Mouse (Mus musculus) frontal cortex, postnatal 36 days (tissue): ENCODE measurements around the gene Wsb1.
"Not testable (repeated sequence)": the region's sequence is repeated elsewhere in the genome, so short reads cannot be mapped to it uniquely, and the experiment has no call there.

Experiments
- DNase-seq, 2 experiments: peaks; one replicate each; pipeline ENCODE4 v3.0.0; 2022; ENCODE audit warnings: low spot score in 2 of 2

The Wsb1 gene

DNA sequence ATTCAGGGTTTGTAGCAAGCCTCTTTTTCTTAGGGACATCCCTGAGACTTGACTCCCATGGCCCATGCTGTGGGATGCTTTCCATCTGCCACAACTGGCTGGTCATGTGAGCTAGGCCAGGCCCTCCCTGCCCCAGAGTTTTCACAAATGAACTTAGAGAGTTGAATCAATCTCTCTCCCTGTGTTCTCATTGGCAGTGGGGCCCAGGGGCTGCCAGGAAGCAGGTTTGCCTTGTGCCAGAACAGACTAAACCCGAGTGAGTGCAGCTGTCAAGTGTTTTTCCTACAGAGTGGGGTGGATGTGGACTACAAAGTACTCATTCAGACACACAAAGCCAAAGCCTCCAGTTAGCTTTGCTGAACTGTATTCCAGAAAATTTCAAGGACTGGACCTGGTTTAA lies 12.7 kb upstream of the Wsb1 start:
- no peak for DNase-seq

DNA sequence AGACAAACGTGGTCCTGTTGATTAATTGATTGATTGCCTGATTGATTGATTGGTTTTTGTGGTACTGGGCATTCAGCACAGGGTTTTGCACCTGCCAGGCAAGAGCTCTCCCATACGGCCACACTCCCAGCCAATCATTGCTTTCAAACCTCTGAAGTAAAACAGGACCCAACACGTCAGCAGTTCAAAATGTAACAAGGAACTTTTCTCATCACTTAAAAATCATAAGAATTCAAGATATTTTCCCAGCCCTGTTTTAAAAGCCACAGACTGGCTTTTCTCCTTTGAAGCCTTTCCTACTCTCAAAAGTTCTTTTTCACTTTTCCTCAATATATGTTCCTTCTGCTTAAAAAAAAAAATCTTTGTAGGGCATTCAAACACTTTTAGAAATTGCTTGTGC lies 9.9 kb upstream of the Wsb1 start:
- no peak for DNase-seq

DNA sequence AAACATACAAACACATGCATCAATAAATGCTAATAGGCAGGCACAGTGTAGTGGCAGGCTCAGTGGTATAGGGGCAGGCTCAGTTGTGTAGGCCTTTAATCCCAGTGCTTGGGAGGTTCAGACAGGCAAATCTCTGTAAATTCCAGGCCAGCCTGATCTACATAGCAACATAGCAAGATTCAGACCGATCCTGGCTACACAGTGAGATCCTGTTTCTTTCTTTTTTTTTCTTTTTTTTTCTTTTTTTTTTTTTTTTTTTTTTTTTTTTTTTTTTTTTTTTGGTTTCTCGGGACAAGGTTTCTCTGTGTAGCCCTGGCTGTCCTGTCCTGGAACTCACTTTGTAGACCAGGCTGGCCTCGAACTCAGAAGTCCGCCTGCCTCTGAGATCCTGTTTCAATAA lies 5.7 kb upstream of the Wsb1 start:
- not testable (repeated sequence) for DNase-seq

GRCm38 (mm10) chr11:79258738-79259137 lies 4.3 kb upstream of the Wsb1 start:
- no peak for DNase-seq

DNA sequence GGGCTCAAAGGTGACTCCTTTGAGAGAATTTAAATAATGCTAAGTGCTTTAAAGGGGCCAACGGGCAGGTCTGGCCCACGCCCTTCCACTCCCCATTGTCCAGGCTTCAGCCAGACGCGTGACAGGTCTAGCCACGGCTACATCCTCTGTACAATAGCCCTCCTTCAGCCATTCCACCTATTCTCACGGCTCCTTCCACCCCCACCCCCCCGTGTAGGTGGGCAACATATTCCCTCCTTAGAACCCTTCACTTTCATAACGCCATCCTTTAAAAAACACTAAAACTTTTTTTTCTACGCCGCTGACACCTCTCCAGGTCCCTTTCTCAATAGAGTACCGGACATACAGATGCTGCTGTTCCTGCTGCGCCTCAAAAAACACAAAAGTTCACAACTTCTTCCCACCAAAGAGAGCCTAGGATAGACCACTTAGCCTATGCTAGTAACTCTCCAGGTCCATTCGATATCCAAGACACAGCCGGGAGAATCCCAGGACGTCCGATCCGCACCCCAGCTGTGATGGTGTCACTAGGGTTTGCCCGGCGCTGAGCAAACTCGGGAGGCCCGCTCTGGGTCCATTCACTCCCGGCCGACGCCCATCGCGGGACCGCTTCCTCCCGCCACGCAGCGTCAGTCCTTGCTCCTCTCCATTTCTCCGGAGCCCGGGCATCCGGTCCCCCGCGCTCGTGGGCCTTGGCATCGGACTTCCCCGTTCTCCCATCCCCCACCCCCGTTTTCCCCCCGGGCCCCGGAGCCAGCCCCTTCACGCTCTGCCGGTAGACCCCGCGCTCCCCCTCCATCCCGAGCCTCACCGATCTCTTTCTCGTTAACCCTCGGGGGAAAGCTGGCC lies 705 bp downstream of the Wsb1 start:
- peak; percentile 42 to 51 for DNase-seq

DNA sequence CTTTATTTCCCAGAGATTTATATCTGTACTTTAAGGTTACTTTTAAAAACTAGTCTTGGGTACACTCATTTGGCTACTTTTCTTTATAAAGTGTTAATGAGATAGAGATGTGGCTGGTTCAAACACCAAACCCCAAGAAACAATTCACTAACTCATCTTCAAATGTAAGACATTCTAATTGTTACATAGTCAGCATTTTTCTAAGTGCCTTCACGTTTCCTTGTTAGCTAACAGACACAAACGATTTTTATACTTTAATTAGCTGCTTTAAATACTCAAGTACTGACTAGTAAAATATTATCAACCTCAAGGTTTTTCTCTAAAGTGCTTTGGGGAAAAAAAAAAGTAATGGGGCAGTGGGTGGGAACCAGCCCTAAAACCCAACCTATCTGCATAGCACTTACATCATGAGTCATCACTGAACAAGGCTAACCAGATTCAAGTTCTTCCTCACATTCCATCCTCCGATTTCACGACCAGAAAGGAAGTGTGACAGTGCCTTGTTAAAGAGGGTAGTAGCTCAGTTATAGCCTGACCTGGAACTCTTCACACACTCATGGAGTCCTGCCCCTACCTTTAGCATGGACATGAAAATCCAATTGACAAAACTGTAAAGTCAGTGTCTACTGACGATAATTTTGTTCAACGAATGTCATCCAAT lies 1.5 kb downstream of the Wsb1 start:
- no peak for DNase-seq

DNA sequence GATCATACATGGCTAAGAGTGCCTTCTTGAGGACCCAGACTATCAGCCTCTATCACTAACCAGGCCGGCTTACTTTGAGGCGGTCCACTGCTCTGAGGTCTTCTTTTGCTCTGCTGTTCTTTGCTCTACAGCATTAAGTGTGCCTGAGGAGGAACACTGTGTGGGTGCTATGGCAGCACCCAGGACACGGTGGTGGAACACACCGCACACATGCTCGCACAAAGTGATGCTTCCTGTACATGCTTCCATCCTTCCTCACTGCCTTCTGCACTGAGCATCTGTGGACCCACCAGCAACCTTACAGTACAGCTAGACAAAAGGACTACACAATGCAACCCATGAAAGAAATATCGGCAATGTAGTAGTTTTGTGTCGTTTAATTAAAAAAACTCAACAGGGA lies 15.4 kb downstream of the Wsb1 start:
- no peak for DNase-seq

GRCm38 (mm10) chr11:79238398-79238752 lies 16.1 kb downstream of the Wsb1 start:
- DNase-seq: no peak

GRCm38 (mm10) chr11:79237644-79238397 lies 16.6 kb downstream of the Wsb1 start:
- DNase-seq: no peak

DNA sequence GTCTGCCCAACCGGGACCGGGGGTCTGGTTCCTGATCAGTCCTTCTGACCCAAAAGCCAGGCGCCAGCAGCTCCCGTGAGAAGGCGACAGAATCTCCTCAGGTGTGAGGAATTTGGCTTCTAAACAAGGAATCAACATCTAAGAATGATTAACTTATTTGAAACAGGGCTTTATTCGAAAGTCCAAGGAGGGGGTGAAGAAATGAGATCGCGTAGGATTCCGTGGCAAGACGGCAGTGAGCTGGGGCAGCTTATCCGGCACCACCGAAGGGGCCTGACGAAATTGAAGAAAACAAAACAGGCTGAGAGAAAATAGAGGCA lies 24.3 kb downstream of the Wsb1 start:
- DNase-seq: no peak

DNA sequence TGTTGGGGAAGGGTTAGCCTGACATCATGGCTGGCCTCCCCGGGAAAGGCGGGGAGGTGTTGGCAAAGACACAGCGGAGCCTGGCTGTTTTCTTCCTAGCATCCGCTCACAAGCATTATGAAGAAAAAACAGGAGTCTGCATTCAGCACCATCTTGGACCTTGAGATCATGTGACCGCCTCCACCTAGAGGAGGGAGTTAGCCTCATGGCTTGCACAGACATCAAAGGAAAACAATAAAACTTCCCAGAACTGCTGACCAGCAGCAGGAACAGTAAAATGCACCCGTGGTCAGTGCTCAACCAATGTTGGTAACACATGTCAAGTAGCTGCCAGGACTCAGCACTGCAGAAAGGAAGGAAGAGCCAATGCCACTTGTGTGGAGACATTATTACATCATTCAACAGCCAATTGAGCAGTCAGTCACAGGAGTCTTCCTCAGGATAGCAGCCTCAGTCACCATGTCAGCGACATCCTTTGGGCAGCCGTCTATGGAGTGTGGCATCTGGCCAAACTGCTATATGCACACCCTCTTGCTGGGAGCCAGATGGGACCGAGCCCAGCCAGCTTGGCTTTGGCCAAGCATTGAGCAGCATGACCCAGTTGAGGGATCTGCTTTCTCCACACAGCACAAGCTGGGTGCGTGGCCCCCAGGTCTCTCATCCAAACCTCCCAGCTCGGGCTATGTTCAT lies 24.8 kb downstream of the Wsb1 start:
- no peak for DNase-seq

DNA sequence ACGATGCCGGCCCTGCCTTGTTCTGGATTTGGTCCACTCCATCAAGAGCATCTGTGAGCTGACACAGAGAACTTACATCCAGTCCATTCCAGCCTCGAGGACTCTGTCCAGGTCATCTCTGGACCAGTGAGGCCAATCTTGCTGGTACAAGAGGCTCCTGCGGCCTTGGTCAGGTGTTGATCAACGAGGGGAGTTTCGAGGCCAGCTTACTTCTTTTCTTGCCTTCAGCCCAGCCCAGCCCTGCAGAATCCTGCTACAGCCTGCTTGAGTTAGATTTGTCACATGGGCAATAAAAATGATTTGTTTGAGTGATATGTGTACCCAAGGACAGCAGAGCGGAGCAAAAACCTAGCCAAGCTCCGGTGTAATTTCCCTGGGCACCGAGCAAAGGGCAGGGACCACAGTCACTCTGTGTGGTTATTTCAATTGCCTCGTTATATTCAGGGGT lies 25.4 kb downstream of the Wsb1 start:
- DNase-seq: no peak

DNA sequence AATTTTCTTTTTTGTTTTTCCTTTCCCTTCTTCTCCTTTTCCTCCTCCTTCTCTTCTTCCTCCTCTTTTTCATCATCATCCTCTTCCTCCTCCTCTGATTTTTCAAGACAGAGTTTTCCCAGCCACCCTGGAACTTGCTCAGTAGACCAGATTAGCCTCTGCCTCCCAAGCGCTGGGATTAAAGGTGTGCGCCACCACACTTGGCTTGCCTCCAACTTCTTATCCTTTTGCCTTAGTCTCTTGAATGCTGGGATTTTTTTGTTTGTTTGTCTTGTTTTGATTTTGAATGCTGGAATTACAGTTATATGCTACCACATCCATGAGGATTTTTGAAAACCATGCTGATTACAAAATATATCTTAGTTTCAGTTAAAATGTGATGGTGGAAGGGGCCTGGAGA lies 26.4 kb downstream of the Wsb1 start:
- DNase-seq: no peak

DNA sequence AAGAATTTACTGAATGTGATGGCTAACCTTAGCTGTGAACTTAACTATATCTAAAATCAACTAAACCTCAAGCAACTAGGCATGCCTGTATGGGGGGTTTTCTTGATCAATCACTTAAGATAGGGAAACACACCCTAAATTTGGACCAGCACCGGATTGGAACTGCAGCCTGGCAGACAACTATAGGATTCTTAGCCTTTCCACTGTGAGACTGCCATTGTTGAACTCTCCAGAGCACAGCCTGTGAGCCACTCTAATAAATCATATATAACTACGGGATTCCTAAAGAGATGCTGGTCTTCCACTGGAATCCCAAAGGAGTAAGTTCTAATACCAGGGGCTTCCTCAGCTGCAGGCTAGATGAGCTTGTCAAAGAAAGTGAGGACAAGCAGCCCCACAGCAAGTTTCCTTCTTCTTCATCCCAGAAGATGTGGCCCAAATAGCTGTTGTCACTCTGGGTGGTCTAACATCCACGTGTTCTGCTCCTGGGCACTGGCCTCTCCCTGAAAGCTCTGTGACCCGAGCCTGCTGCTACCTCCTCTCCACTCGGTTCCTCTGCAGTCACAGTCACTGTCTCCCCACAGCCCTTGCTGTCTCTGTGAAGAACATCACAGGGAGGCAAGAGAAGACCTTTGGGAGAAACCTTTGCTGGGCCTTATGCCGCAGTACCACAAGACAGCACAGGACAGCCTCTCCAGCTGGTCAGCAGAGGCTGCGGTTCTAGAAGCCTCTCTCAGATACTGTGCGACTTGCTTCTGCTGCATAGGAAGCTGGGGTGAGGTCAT lies 28.9 kb downstream of the Wsb1 start:
- DNase-seq: no peak

DNA sequence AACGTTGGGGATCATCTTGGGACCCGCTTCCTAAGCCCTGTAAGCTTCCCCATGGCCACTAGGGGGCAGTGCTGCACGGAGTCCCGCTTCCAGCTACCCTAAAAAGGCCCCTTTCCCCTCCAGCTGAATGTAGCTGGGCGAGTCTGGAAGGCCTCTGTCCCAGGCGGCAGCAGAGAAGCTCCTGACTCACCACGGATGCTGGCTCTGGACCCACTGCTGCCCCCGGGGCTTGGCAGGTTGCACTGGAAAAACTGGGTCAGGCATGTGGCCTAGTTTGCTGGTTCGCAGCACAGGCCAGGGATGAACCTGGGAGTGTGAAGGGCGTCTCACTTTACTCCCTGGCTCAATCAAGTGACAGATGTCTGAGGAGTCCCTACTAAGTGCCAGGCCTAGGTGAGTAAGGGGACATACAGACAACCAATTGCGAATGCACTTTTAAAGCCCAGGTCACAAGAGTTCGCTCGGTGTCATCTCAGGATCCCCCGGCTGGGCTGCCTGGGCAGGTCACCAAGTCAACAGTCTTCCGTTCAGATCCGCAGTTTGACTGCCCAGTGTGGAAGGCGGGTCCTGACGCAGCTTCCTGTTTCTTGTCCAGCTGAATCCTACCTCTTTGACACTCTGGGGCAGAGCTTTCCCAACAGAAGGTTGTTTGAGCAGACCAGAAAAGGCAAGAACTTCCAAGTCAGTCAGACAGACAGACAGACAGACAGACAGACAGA lies 29.8 kb downstream of the Wsb1 start:
- DNase-seq: peak; percentile 71 to 74

DNA sequence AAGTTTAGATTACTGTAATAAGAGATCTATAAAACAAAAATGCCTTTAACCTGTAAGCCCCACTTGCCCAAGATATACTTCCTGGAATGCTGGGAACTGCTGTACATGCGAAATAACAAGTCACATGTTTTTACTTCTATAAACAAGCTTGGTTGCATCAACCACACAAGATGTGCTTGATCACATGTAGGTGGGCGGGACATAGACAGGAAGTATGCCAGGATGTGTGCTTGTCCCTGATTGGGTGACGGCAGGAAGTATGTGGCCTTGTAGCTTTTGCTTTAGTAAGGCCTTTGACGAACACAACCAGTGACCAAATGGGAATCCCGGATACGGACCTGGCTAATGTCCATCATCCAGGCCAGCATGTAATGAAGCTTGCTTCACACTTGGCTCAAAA lies 31.1 kb downstream of the Wsb1 start:
- no peak for DNase-seq

GRCm38 (mm10) chr11:79222661-79223060 lies 31.8 kb downstream of the Wsb1 start:
- DNase-seq: no peak

GRCm38 (mm10) chr11:79221641-79222040 lies 32.8 kb downstream of the Wsb1 start:
- no peak for DNase-seq

- no peak for DNase-seq
These were observed 35.4 kb downstream of the Wsb1 start for GRCm38 (mm10) chr11:79218936-79219626.

- DNase-seq: no peak
These were observed 36.4 kb downstream of the Wsb1 start for GRCm38 (mm10) chr11:79218061-79218460.
